Mouse (Mus musculus) stomach, postnatal 0 days (tissue): ENCODE data around the gene Cpd.

ENCODE experiments used
- CTCF ChIP-seq: IDR thresholded peaks from 2 replicates; pipeline ENCODE4 v1.5.1; 2016; ENCODE audit warnings: antibody characterized with exemption, low read depth, mild to moderate bottlenecking, moderate library complexity
- EP300 ChIP-seq: optimal IDR thresholded peaks from 2 replicates; pipeline ENCODE3; 2016; ENCODE audit warnings: antibody characterized with exemption

DNA sequence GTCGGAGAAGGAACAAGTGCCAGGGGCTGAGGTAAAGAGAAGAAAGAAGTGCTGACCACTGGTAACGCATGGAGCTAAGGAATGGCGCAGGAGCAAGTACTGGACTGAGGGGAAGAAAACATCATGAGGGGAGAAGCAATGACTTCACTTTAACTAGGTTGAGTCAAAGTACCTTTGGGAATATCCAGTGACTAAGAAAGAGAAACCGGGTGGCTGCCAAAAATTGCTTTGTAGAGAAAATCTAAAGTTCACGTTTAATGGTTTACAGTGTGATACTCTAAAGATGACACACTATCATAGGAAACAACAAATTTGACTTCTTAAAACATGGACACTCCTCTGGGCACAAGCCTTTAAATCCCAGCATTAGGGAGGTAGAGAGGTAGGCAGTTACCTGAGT, 27.0 kb upstream of the Cpd start:
- TF ChIP-seq CTCF (no peak), EP300 (no peak)
